Mouse (Mus musculus): ENCODE measurements at regions not wholly inside any gene's neighbourhood (a gene's known extent, or its start where the extent isn't known, plus 50 kb on each side); places are given as distances from the start of the nearest gene placed in this dataset.

- DNase-seq (ENCODE audit: low spot score in 2 of 2), result no peak
Observed at GRCm38 (mm10) chr8:29274668-29275067, 1827.2 kb downstream of the Poteg start.

GRCm38 (mm10) chr8:29278711-29279110, 1831.2 kb downstream of the Poteg start:
- no peak for DNase-seq (ENCODE audit: low spot score in 2 of 2)

- no peak for DNase-seq (ENCODE audit: low spot score in 2 of 2)
Observed at GRCm38 (mm10) chr8:29279276-29279675, 1831.8 kb downstream of the Poteg start.

GRCm38 (mm10) chr8:29290386-29290785, 1842.9 kb downstream of the Poteg start:
- DNase-seq (ENCODE audit: low spot score in 2 of 2), result peak; percentile 3 to 10
